In genomic region chr2:32008716-32009115, GRCm38 (mm10) we compare ENCODE assay signal across 26 mouse cellular contexts. TPM values are rescaled to one million over a fixed set of nuclear protein-coding genes. Genes with fewer than 3 reads are reported as not detected.
A peak's percentile ranks its signal among the peaks of the same experiment; 100 is the strongest.
DNase-seq lines count a peak whose midpoint lies in the region; ATAC-seq and TF ChIP-seq lines count a peak whose summit lies in the region.
"Had no signal": no experiment of that assay in that cellular context is flagged by ENCODE, and none has a peak within 500 bp of the region (broad histone marks: within the 10 kb centered on the region; RNA-seq: fewer than 3 reads in every experiment).

No protein-coding gene starts in this region.

- H3K9me3 ChIP-seq in lung, postnatal 0 days (ENCODE audit: low read length) = no peaks in the 10 kb centered on the region
- H3K9me3 ChIP-seq in ES-Bruce4 (replicated peaks; ENCODE audit: control insufficient read depth, insufficient read depth, low read length, poor library complexity, severe bottlenecking) = no peaks in the 10 kb centered on the region
- H3K9me3 ChIP-seq: embryonic facial prominence, embryonic 10.5 days; embryonic facial prominence, embryonic 13.5 days; forebrain, embryonic 12.5 days; forebrain, embryonic 15.5 days; hindbrain, embryonic 12.5 days; hindbrain, embryonic 15.5 days had no signal

- no peak overlapping the region for H3K9ac ChIP-seq in lung, postnatal 0 days (replicated peaks; ENCODE audit: low read depth)
- H3K9ac ChIP-seq in ES-Bruce4 (ENCODE audit: low read depth, poor library complexity, severe bottlenecking) = peak overlapping the region; percentile 4; the same call in 1 of the 2 replicates
- H3K9ac ChIP-seq: embryonic facial prominence, embryonic 13.5 days; forebrain, embryonic 12.5 days; forebrain, embryonic 15.5 days; hindbrain, embryonic 12.5 days; hindbrain, embryonic 15.5 days had no signal

- H3K27ac ChIP-seq in lung, postnatal 0 days (ENCODE audit: low read length) = no peak overlapping the region
- H3K27ac ChIP-seq in thymus, adult 2 months (ENCODE audit: control insufficient read depth, insufficient read depth, low read length) = peak overlapping the region; percentile 33; the same call in 1 of the 2 replicates
- peak overlapping the region; percentile 64 for H3K27ac ChIP-seq in ES-Bruce4 (ENCODE audit: insufficient read depth, low read length)
- H3K27ac ChIP-seq: embryonic facial prominence, embryonic 10.5 days; embryonic facial prominence, embryonic 13.5 days; forebrain, embryonic 12.5 days; forebrain, embryonic 15.5 days; hindbrain, embryonic 12.5 days; hindbrain, embryonic 15.5 days had no signal

- TF ChIP-seq POLR2A in thymus, adult 2 months (IDR thresholded peaks at IDR 0.05; ENCODE audit: control insufficient read depth, extremely low read depth, insufficient read depth, low read length, poor library complexity) = no peak
- no peak for TF ChIP-seq POLR2A in ES-Bruce4 (IDR thresholded peaks at IDR 0.05; ENCODE audit: insufficient read depth, low read length)

- no peak for TF ChIP-seq EP300 in lung, postnatal 0 days (IDR thresholded peaks at IDR 0.05)
- no peak for TF ChIP-seq EP300 in ES-Bruce4 (IDR thresholded peaks at IDR 0.05; ENCODE audit: insufficient read depth, low read depth, low read length)

- H3K27me3 ChIP-seq in lung, postnatal 0 days (replicated peaks; ENCODE audit: insufficient read depth, low read length) = no peaks in the 10 kb centered on the region
- no peaks in the 10 kb centered on the region for H3K27me3 ChIP-seq in thymus, adult 2 months (ENCODE audit: control insufficient read depth, insufficient read depth, low read length)
- no peaks in the 10 kb centered on the region for H3K27me3 ChIP-seq in ES-Bruce4 (ENCODE audit: control insufficient read depth, insufficient read depth, low read length, poor library complexity, severe bottlenecking)
- H3K27me3 ChIP-seq: embryonic facial prominence, embryonic 13.5 days; forebrain, embryonic 12.5 days; forebrain, embryonic 15.5 days; hindbrain, embryonic 12.5 days; hindbrain, embryonic 15.5 days had no signal

- no peak overlapping the region for H3K4me3 ChIP-seq in lung, postnatal 0 days (ENCODE audit: low read depth, low read length)
- H3K4me3 ChIP-seq in thymus, adult 2 months (ENCODE audit: control insufficient read depth, insufficient read depth, low read length) = no peak overlapping the region
- H3K4me3 ChIP-seq in ES-Bruce4 (ENCODE audit: low read depth, low read length) = no peak overlapping the region
- H3K4me3 ChIP-seq: embryonic facial prominence, embryonic 10.5 days; embryonic facial prominence, embryonic 13.5 days; erythroblast, embryonic 14.5 days; forebrain, embryonic 12.5 days; forebrain, embryonic 15.5 days; hindbrain, embryonic 12.5 days; hindbrain, embryonic 15.5 days had no signal

- no peaks in the 10 kb centered on the region for H3K4me1 ChIP-seq in lung, postnatal 0 days (ENCODE audit: insufficient read depth, low read depth, low read length)
- H3K4me1 ChIP-seq in thymus, adult 2 months (replicated peaks; ENCODE audit: control insufficient read depth, insufficient read depth, low read length) = no peaks in the 10 kb centered on the region
- peaks cover 2% of the 10 kb centered on the region for H3K4me1 ChIP-seq in ES-Bruce4 (ENCODE audit: control insufficient read depth, insufficient read depth, low read length)
- H3K4me1 ChIP-seq: embryonic facial prominence, embryonic 10.5 days; embryonic facial prominence, embryonic 13.5 days; forebrain, embryonic 12.5 days; forebrain, embryonic 15.5 days; hindbrain, embryonic 12.5 days; hindbrain, embryonic 15.5 days had no signal

- peaks cover 44% of the 10 kb centered on the region; the same call in 1 of the 2 replicates for H3K36me3 ChIP-seq in lung, postnatal 0 days (ENCODE audit: insufficient read depth, low read length)
- peaks cover 62% of the 10 kb centered on the region for H3K36me3 ChIP-seq in thymus, adult 2 months (ENCODE audit: control insufficient read depth, insufficient read depth, low read length)
- H3K36me3 ChIP-seq in ES-Bruce4 (ENCODE audit: control insufficient read depth, insufficient read depth, low read length, poor library complexity, severe bottlenecking) = peaks cover 43% of the 10 kb centered on the region

- ATAC-seq in lung, postnatal 0 days = no peak
- no peak for ATAC-seq in monocyte, adult 5-6 weeks (replicated peaks; ENCODE audit: insufficient number of reproducible peaks, low FRiP score, low TSS enrichment, poor library complexity, severe bottlenecking)
- ATAC-seq: activated CD4-positive, CD25-positive, alpha-beta regulatory T cell, adult 4 months; forebrain, embryonic 15.5 days had no signal

- no peak overlapping the region for H3K4me2 ChIP-seq in lung, postnatal 0 days (replicated peaks; ENCODE audit: low read depth, low read length)
- H3K4me2 ChIP-seq: embryonic facial prominence, embryonic 13.5 days; forebrain, embryonic 12.5 days; forebrain, embryonic 15.5 days; heart, embryonic 11.5 days; hindbrain, embryonic 12.5 days; hindbrain, embryonic 15.5 days had no signal

- TF ChIP-seq CTCF in lung, postnatal 0 days (IDR thresholded peaks at IDR 0.05) = no peak
- no peak for TF ChIP-seq CTCF in thymus, adult 2 months (IDR thresholded peaks at IDR 0.05; ENCODE audit: borderline replicate concordance, control insufficient read depth, extremely low read depth, insufficient read depth, low read length, poor library complexity)
- TF ChIP-seq CTCF in ES-Bruce4 (IDR thresholded peaks at IDR 0.05; ENCODE audit: low read depth, low read length) = no peak

- WGBS in lung, postnatal 0 days = 82% methylated on average over 11 of the region's 11 CpGs
- 89% methylated on average over 11 of the region's 11 CpGs for WGBS in thymus, adult 2 months

- DNase-seq in lung, postnatal 0 days (ENCODE audit: low spot score) = peak; percentile 33
- no peak for DNase-seq in lung, postnatal 4 days
- no peak for DNase-seq in thymus, adult 2 months
- DNase-seq in thymus, adult 18-20 months = no peak
- no peak for DNase-seq in cerebellum, adult 9-10 months
- DNase-seq: adrenal gland, adult 8-10 months; adrenal gland, postnatal 36 days; cerebellum, adult 11 months; cerebellum, adult 2 months; cerebellum, postnatal 10 days; cerebellum, postnatal 36 days; embryo, embryonic 11 days; gastrocnemius, postnatal 10 days; gastrocnemius, postnatal 36 days had no signal

RNA-seq across cellular contexts. Expression of gene Nup214, which starts 34.5 kb away (rescaled TPM):
- 57.1 and 65.6 TPM in 2 replicates for polyA plus RNA-seq in lung, postnatal 0 days (2015; fragmentation: Nextera tagmentation; extraction: Ambion mirVana)
- polyA plus RNA-seq in thymus, adult 2 months (2012; rRNA removed) = 75.8 and 82.8 TPM in 2 replicates
- 89.7 and 91.9 TPM in 2 replicates for polyA plus RNA-seq in ES-Bruce4 (2011; ENCODE audit: insufficient read depth, insufficient read length, low read depth, missing spikeins)
- total RNA-seq in monocyte, adult 5-6 weeks (2017) = 39.1 to 53.4 TPM (median 43.6 TPM) in 3 replicates

RNA-seq across cellular contexts. Expression of gene Aif1l, which starts 58.8 kb away (rescaled TPM):
- polyA plus RNA-seq in lung, postnatal 0 days (2015; fragmentation: Nextera tagmentation; extraction: Ambion mirVana) = 11.7 and 12.6 TPM in 2 replicates
- 3.4 and 5.0 TPM in 2 replicates for polyA plus RNA-seq in thymus, adult 2 months (2012; rRNA removed)
- 29.1 and 40.5 TPM in 2 replicates for polyA plus RNA-seq in ES-Bruce4 (2011; ENCODE audit: insufficient read depth, insufficient read length, low read depth, missing spikeins)
- total RNA-seq in monocyte, adult 5-6 weeks (2017) = not detected in 3 replicates
- total RNA-seq: granulocyte monocyte progenitor cell, adult 5-6 weeks had no signal
- polyA plus RNA-seq: activated CD4-positive, CD25-positive, alpha-beta regulatory T cell, adult 4 months; erythroblast, embryonic 14.5 days had no signal
